Mouse (Mus musculus): ENCODE results near the gene Ms4a6d.

GRCm38 (mm10) chr19:11613776-11614443 lies 9.3 kb upstream of the Ms4a6d start:
- TF ChIP-seq CTCF (IDR thresholded peaks at IDR 0.05; ENCODE audit: control insufficient read depth, insufficient read depth, insufficient read length) (no peak), USF1 (IDR thresholded peaks at IDR 0.05; ENCODE audit: low read depth) (no peak), CEBPB (IDR thresholded peaks at IDR 0.05; ENCODE audit: low read depth) (no peak), MAX (IDR thresholded peaks at IDR 0.05) (no peak), MYOG (IDR thresholded peaks at IDR 0.05; ENCODE audit: control insufficient read depth, extremely low read depth, insufficient read length) (no peak)
